Mouse (Mus musculus) ES-Bruce4 (cell line): Measurements from ENCODE around the gene Psmd1.

Experiments used
- CTCF ChIP-seq: IDR thresholded peaks from one replicate; pipeline ENCODE4 v1.8.1; 2011; ENCODE audit warnings: low read depth, low read length
- POLR2A ChIP-seq: IDR thresholded peaks from one replicate; pipeline ENCODE4 v1.8.1; 2011; ENCODE audit warnings: low read length; ENCODE audit not compliant: insufficient read depth

DNA sequence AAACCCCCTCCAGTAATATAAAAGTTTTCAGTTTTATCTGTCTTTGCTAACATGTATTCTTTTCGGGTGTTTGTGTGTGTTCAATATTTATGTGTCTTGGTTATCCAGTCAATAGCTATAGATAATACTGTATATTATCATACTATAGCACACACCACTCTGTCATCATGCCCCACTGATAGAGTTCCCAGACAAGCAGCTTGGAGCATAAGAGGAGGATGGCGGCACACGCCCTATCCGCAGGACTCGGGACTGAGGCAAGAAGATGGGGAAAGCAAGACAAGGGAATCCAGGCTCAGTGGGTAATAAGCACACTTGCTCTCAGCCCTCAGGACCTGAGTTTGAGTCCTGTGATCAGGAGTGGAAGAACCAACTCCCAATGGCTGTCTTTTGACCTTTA lies 96.3 kb downstream of the Psmd1 start:
- no peak for TF ChIP-seq CTCF
- no peak for TF ChIP-seq POLR2A
